Mouse (Mus musculus): Measurements from ENCODE around the gene Nbea. TPM values are rescaled to one million over a fixed set of nuclear protein-coding genes. Genes with fewer than 3 reads are reported as not detected.
"Not testable (repeated sequence)": the region's sequence is repeated elsewhere in the genome, so short reads cannot be mapped to it uniquely, and the experiment has no call there.

Nbea gene
- polyA plus RNA-seq, 1 experiment from 2014 or later: 0.59 TPM

- H3K4me1 ChIP-seq (ENCODE audit: control insufficient read depth, low read depth, low read length): no peaks in the 10 kb centered on the region
- no peaks in the 10 kb centered on the region for H3K9me3 ChIP-seq (replicated peaks; ENCODE audit: control insufficient read depth, low read length)
- no peaks in the 10 kb centered on the region for H3K27me3 ChIP-seq (ENCODE audit: control insufficient read depth, insufficient read depth, low read depth, low read length)
- no peak for ATAC-seq (ENCODE audit: low read depth)
- H3K4me2 ChIP-seq (ENCODE audit: low read depth, low read length): no peak overlapping the region
- H3K9ac ChIP-seq (ENCODE audit: low read depth, low read length): no peak overlapping the region
- H3K27ac ChIP-seq (ENCODE audit: low read length): no peak overlapping the region
- no peaks in the 10 kb centered on the region for H3K36me3 ChIP-seq (ENCODE audit: control insufficient read depth, insufficient read depth)
- H3K4me3 ChIP-seq (ENCODE audit: low read depth, low read length): no peak overlapping the region
- 53% methylated on average over 6 of the region's 6 CpGs for WGBS (ENCODE audit: insufficient replicate concordance)
Observed at GRCm38 (mm10) chr3:55647176-55647575, 536.3 kb downstream of the Nbea start.

GRCm38 (mm10) chr3:55646437-55646836 is 537.1 kb downstream of the Nbea start:
- WGBS (ENCODE audit: insufficient replicate concordance): 67% methylated on average over 3 of the region's 3 CpGs
- no peak overlapping the region for H3K4me3 ChIP-seq (ENCODE audit: low read depth, low read length)
- H3K36me3 ChIP-seq (ENCODE audit: control insufficient read depth, insufficient read depth): no peaks in the 10 kb centered on the region
- no peaks in the 10 kb centered on the region for H3K27me3 ChIP-seq (ENCODE audit: control insufficient read depth, insufficient read depth, low read depth, low read length)
- H3K27ac ChIP-seq (ENCODE audit: low read length): no peak overlapping the region
- no peak overlapping the region for H3K4me2 ChIP-seq (ENCODE audit: low read depth, low read length)
- no peaks in the 10 kb centered on the region for H3K4me1 ChIP-seq (ENCODE audit: control insufficient read depth, low read depth, low read length)
- H3K9ac ChIP-seq (ENCODE audit: low read depth, low read length): no peak overlapping the region
- no peak for ATAC-seq (ENCODE audit: low read depth)
- H3K9me3 ChIP-seq (replicated peaks; ENCODE audit: control insufficient read depth, low read length): no peaks in the 10 kb centered on the region

- H3K4me1 ChIP-seq (ENCODE audit: control insufficient read depth, low read depth, low read length): no peaks in the 10 kb centered on the region
- 68% methylated on average over 11 of the region's 11 CpGs for WGBS (ENCODE audit: insufficient replicate concordance)
- no peaks in the 10 kb centered on the region for H3K36me3 ChIP-seq (ENCODE audit: control insufficient read depth, insufficient read depth)
- H3K27ac ChIP-seq (ENCODE audit: low read length): no peak overlapping the region
- no peaks in the 10 kb centered on the region for H3K27me3 ChIP-seq (ENCODE audit: control insufficient read depth, insufficient read depth, low read depth, low read length)
- H3K9me3 ChIP-seq (replicated peaks; ENCODE audit: control insufficient read depth, low read length): no peaks in the 10 kb centered on the region
- H3K9ac ChIP-seq (ENCODE audit: low read depth, low read length): no peak overlapping the region
- ATAC-seq (ENCODE audit: low read depth): no peak
- no peak overlapping the region for H3K4me2 ChIP-seq (ENCODE audit: low read depth, low read length)
- H3K4me3 ChIP-seq (ENCODE audit: low read depth, low read length): no peak overlapping the region
Observed at GRCm38 (mm10) chr3:55644035-55644618, 539.4 kb downstream of the Nbea start.

- no peak for ATAC-seq (ENCODE audit: low read depth)
- H3K27ac ChIP-seq (ENCODE audit: low read length): no peak overlapping the region
- no peaks in the 10 kb centered on the region for H3K4me1 ChIP-seq (ENCODE audit: control insufficient read depth, low read depth, low read length)
- no peaks in the 10 kb centered on the region for H3K9me3 ChIP-seq (replicated peaks; ENCODE audit: control insufficient read depth, low read length)
- H3K4me2 ChIP-seq (ENCODE audit: low read depth, low read length): no peak overlapping the region
- 73% methylated on average over 7 of the region's 7 CpGs for WGBS (ENCODE audit: insufficient replicate concordance)
- H3K4me3 ChIP-seq (ENCODE audit: low read depth, low read length): no peak overlapping the region
- no peaks in the 10 kb centered on the region for H3K36me3 ChIP-seq (ENCODE audit: control insufficient read depth, insufficient read depth)
- no peaks in the 10 kb centered on the region for H3K27me3 ChIP-seq (ENCODE audit: control insufficient read depth, insufficient read depth, low read depth, low read length)
- no peak overlapping the region for H3K9ac ChIP-seq (ENCODE audit: low read depth, low read length)
Observed at GRCm38 (mm10) chr3:55637660-55638059, 545.8 kb downstream of the Nbea start.

GRCm38 (mm10) chr3:55635542-55636172 is 547.8 kb downstream of the Nbea start:
- H3K36me3 ChIP-seq (ENCODE audit: control insufficient read depth, insufficient read depth): no peaks in the 10 kb centered on the region
- no peaks in the 10 kb centered on the region for H3K4me1 ChIP-seq (ENCODE audit: control insufficient read depth, low read depth, low read length)
- no peak overlapping the region for H3K27ac ChIP-seq (ENCODE audit: low read length)
- H3K4me3 ChIP-seq (ENCODE audit: low read depth, low read length): no peak overlapping the region
- no peaks in the 10 kb centered on the region for H3K27me3 ChIP-seq (ENCODE audit: control insufficient read depth, insufficient read depth, low read depth, low read length)
- H3K9ac ChIP-seq (ENCODE audit: low read depth, low read length): no peak overlapping the region
- no peak for ATAC-seq (ENCODE audit: low read depth)
- no peak overlapping the region for H3K4me2 ChIP-seq (ENCODE audit: low read depth, low read length)
- WGBS (ENCODE audit: insufficient replicate concordance): 60% methylated on average over 8 of the region's 8 CpGs
- H3K9me3 ChIP-seq (replicated peaks; ENCODE audit: control insufficient read depth, low read length): no peaks in the 10 kb centered on the region

- no peak overlapping the region for H3K4me3 ChIP-seq (ENCODE audit: low read depth, low read length)
- no peak overlapping the region for H3K27ac ChIP-seq (ENCODE audit: low read length)
- H3K4me1 ChIP-seq (ENCODE audit: control insufficient read depth, low read depth, low read length): no peaks in the 10 kb centered on the region
- no peak overlapping the region for H3K4me2 ChIP-seq (ENCODE audit: low read depth, low read length)
- no peaks in the 10 kb centered on the region for H3K27me3 ChIP-seq (ENCODE audit: control insufficient read depth, insufficient read depth, low read depth, low read length)
- no peaks in the 10 kb centered on the region for H3K9me3 ChIP-seq (replicated peaks; ENCODE audit: control insufficient read depth, low read length)
- no peaks in the 10 kb centered on the region for H3K36me3 ChIP-seq (ENCODE audit: control insufficient read depth, insufficient read depth)
- WGBS (ENCODE audit: insufficient replicate concordance): 27% methylated on average over 4 of the region's 4 CpGs
- no peak overlapping the region for H3K9ac ChIP-seq (ENCODE audit: low read depth, low read length)
- no peak for ATAC-seq (ENCODE audit: low read depth)
Observed at GRCm38 (mm10) chr3:55627054-55627453, 556.4 kb downstream of the Nbea start.

GRCm38 (mm10) chr3:55621958-55622357 is 561.5 kb downstream of the Nbea start:
- not testable (repeated sequence) for ATAC-seq (ENCODE audit: low read depth); H3K27me3 ChIP-seq (ENCODE audit: control insufficient read depth, insufficient read depth, low read depth, low read length)
- 69% methylated on average over 3 of the region's 3 CpGs for WGBS (ENCODE audit: insufficient replicate concordance)

GRCm38 (mm10) chr3:55618396-55618795 is 565.1 kb downstream of the Nbea start:
- H3K4me1 ChIP-seq (ENCODE audit: control insufficient read depth, low read depth, low read length): no peaks in the 10 kb centered on the region
- H3K4me2 ChIP-seq (ENCODE audit: low read depth, low read length): no peak overlapping the region
- ATAC-seq (ENCODE audit: low read depth): no peak
- H3K9ac ChIP-seq (ENCODE audit: low read depth, low read length): no peak overlapping the region
- H3K27ac ChIP-seq (ENCODE audit: low read length): no peak overlapping the region
- 59% methylated on average over 3 of the region's 3 CpGs for WGBS (ENCODE audit: insufficient replicate concordance)
- no peaks in the 10 kb centered on the region for H3K9me3 ChIP-seq (replicated peaks; ENCODE audit: control insufficient read depth, low read length)
- H3K36me3 ChIP-seq (ENCODE audit: control insufficient read depth, insufficient read depth): no peaks in the 10 kb centered on the region
- no peak overlapping the region for H3K4me3 ChIP-seq (ENCODE audit: low read depth, low read length)
- no peaks in the 10 kb centered on the region for H3K27me3 ChIP-seq (ENCODE audit: control insufficient read depth, insufficient read depth, low read depth, low read length)

More at GRCm38 (mm10) chr3:55621958-55622357, 561.5 kb downstream of the Nbea start:
- not testable (repeated sequence) for H3K9me3 ChIP-seq (replicated peaks; ENCODE audit: control insufficient read depth, low read length); H3K4me2 ChIP-seq (ENCODE audit: low read depth, low read length); H3K36me3 ChIP-seq (ENCODE audit: control insufficient read depth, insufficient read depth); H3K27ac ChIP-seq (ENCODE audit: low read length); H3K4me3 ChIP-seq (ENCODE audit: low read depth, low read length); H3K9ac ChIP-seq (ENCODE audit: low read depth, low read length); H3K4me1 ChIP-seq (ENCODE audit: control insufficient read depth, low read depth, low read length)

GRCm38 (mm10) chr3:55612459-55613115 is 570.9 kb downstream of the Nbea start:
- no peak for ATAC-seq (ENCODE audit: low read depth)

More at GRCm38 (mm10) chr3:55612459-55613115, 570.9 kb downstream of the Nbea start:
- Histone ChIP-seq H3K36me3 (ENCODE audit: control insufficient read depth, insufficient read depth) (no peaks in the 10 kb centered on the region), H3K4me3 (ENCODE audit: low read depth, low read length) (no peak overlapping the region), H3K4me2 (ENCODE audit: low read depth, low read length) (no peak overlapping the region), H3K4me1 (ENCODE audit: control insufficient read depth, low read depth, low read length) (no peaks in the 10 kb centered on the region), H3K9me3 (replicated peaks; ENCODE audit: control insufficient read depth, low read length) (no peaks in the 10 kb centered on the region), H3K27ac (ENCODE audit: low read length) (no peak overlapping the region), H3K27me3 (ENCODE audit: control insufficient read depth, insufficient read depth, low read depth, low read length) (no peaks in the 10 kb centered on the region), H3K9ac (ENCODE audit: low read depth, low read length) (no peak overlapping the region)
- 46% methylated on average over 5 of the region's 5 CpGs for WGBS (ENCODE audit: insufficient replicate concordance)

All from liver, embryonic 16.5 days (tissue).